Mouse (Mus musculus): Measurements from ENCODE around the gene Syde2. TPM values are rescaled to one million over a fixed set of nuclear protein-coding genes. Genes with fewer than 3 reads are reported as not detected.

The Syde2 gene
- total and polyA plus RNA-seq, 3 experiments: 0.10 to 0.30 TPM; not detected in 1

- in situ Hi-C loops (cut with MboI; ENCODE audit: low pct_ligation_motif_present, low pct_unique_long_range_greater_than_20kb, low sequenced_read_pairs) (no loop called here), dilution Hi-C loops (cut with MboI; ENCODE audit: extremely low pct_ligation_motif_present, extremely low pct_unique_long_range_greater_than_20kb, low sequenced_read_pairs) (no loop called here)
- no peaks in the 10 kb centered on the region for H3K9me3 ChIP-seq (replicated peaks; ENCODE audit: low read length)
- H3K79me2 ChIP-seq (replicated peaks; ENCODE audit: control insufficient read depth, extremely low read depth, insufficient read depth, poor library complexity, severe bottlenecking): no peaks in the 10 kb centered on the region
- no peak overlapping the region for H3K4me3 ChIP-seq (replicated peaks in 1 of 3; ENCODE audit: low read depth in 2 of 3, low read length in 2 of 3, poor library complexity in 1 of 3)
- no peak for TF ChIP-seq RCOR1 (conservative IDR thresholded peaks at IDR 0.05; ENCODE audit: low read depth, low read length)
- no peak for TF ChIP-seq USF1 (IDR thresholded peaks at IDR 0.05; ENCODE audit: low read depth, low read length)
- no peak for TF ChIP-seq ZC3H11A (IDR thresholded peaks at IDR 0.05; ENCODE audit: low read depth, low read length)
- no peak for TF ChIP-seq PAX5 (IDR thresholded peaks at IDR 0.05; ENCODE audit: low read length)
- no peak for TF ChIP-seq USF2 (conservative IDR thresholded peaks at IDR 0.05; ENCODE audit: low read depth, low read length)
- TF ChIP-seq SMC3 (IDR thresholded peaks at IDR 0.05; ENCODE audit: low read depth, low read length): no peak
- TF ChIP-seq JUND (conservative IDR thresholded peaks at IDR 0.05; ENCODE audit: low read depth, low read length): no peak
- no peak for TF ChIP-seq BHLHE40 (IDR thresholded peaks at IDR 0.05; ENCODE audit: low read depth, low read length)
- TF ChIP-seq TCF12 (IDR thresholded peaks at IDR 0.05; ENCODE audit: low read depth, low read length): no peak
- TF ChIP-seq POLR2AphosphoS2 (IDR thresholded peaks at IDR 0.05; ENCODE audit: low read depth, low read length): no peak
- TF ChIP-seq ELF1 (IDR thresholded peaks at IDR 0.05; ENCODE audit: low read depth, low read length): no peak
- no peak for TF ChIP-seq ZMIZ1 (IDR thresholded peaks at IDR 0.05; ENCODE audit: low read depth, low read length)
- no peak for TF ChIP-seq UBTF (IDR thresholded peaks at IDR 0.05; ENCODE audit: low read depth, low read length)
- TF ChIP-seq MAFK (IDR thresholded peaks at IDR 0.05; ENCODE audit: insufficient replicate concordance, low read length): no peak
- no peak for TF ChIP-seq IRF4 (IDR thresholded peaks at IDR 0.05; ENCODE audit: low read depth, low read length)
- TF ChIP-seq MEF2A (IDR thresholded peaks at IDR 0.05; ENCODE audit: borderline replicate concordance, low read depth, low read length): no peak
- TF ChIP-seq POLR2A (IDR thresholded peaks at IDR 0.05; ENCODE audit: low read depth, low read length): no peak
- TF ChIP-seq MXI1 (IDR thresholded peaks at IDR 0.05; ENCODE audit: low read depth, low read length): no peak
- no peak for DNase-seq (ENCODE audit: extremely low read depth)
- H3K27ac ChIP-seq (ENCODE audit: insufficient read depth, low read depth): no peak overlapping the region
- H3K36me3 ChIP-seq (replicated peaks in 1 of 2; ENCODE audit: control insufficient read depth in 1 of 2, insufficient read depth in 1 of 2, low read length in 1 of 2): peaks cover 3 to 9% of the 10 kb centered on the region in 2 experiments
- no peaks in the 10 kb centered on the region for H3K27me3 ChIP-seq (replicated peaks)
- H3K4me1 ChIP-seq (ENCODE audit: control insufficient read depth in 1 of 2, insufficient read depth in 2 of 2): peaks cover 3 to 27% of the 10 kb centered on the region in 2 experiments; a peak in 3 of 4 replicates
- no peak overlapping the region for H3K9ac ChIP-seq (ENCODE audit: insufficient read depth, low read depth)
- H3K4me2 ChIP-seq (ENCODE audit: insufficient read depth, low read depth, poor library complexity, severe bottlenecking): no peak overlapping the region
These were observed 36.9 kb upstream of the Syde2 start for GRCm38 (mm10) chr3:145950815-145951130.

- no peak overlapping the region for H3K4me3 ChIP-seq (replicated peaks in 1 of 3; ENCODE audit: low read depth in 2 of 3, low read length in 2 of 3, poor library complexity in 1 of 3)
- peaks cover under 1% of the 10 kb centered on the region for H3K9me3 ChIP-seq (replicated peaks; ENCODE audit: low read length)
- H3K9ac ChIP-seq (ENCODE audit: insufficient read depth, low read depth): no peak overlapping the region
- H3K27me3 ChIP-seq (replicated peaks): no peaks in the 10 kb centered on the region
- dilution Hi-C loops (cut with MboI; ENCODE audit: extremely low pct_ligation_motif_present, extremely low pct_unique_long_range_greater_than_20kb, low sequenced_read_pairs): no loop called here
- peak; percentile 65 for DNase-seq (ENCODE audit: extremely low read depth)
- H3K27ac ChIP-seq (ENCODE audit: insufficient read depth, low read depth): no peak overlapping the region
- peaks cover 0 to 20% of the 10 kb centered on the region in 2 experiments; a peak in 2 of 4 replicates for H3K4me1 ChIP-seq (ENCODE audit: control insufficient read depth in 1 of 2, insufficient read depth in 2 of 2)
- no peaks in the 10 kb centered on the region for H3K79me2 ChIP-seq (replicated peaks; ENCODE audit: control insufficient read depth, extremely low read depth, insufficient read depth, poor library complexity, severe bottlenecking)
- TF ChIP-seq RCOR1 (conservative IDR thresholded peaks at IDR 0.05; ENCODE audit: low read depth, low read length) (no peak), EP300 (IDR thresholded peaks at IDR 0.05; ENCODE audit: low read length) (no peak), ELF1 (IDR thresholded peaks at IDR 0.05; ENCODE audit: low read depth, low read length) (peak; percentile 64), ETS1 (conservative IDR thresholded peaks at IDR 0.05; ENCODE audit: low read depth, low read length) (0 out of 2 replicates have a peak, but pooled peaks have one; percentile 16), BHLHE40 (IDR thresholded peaks at IDR 0.05; ENCODE audit: low read depth, low read length) (peak; percentile 46), JUND (conservative IDR thresholded peaks at IDR 0.05; ENCODE audit: low read depth, low read length) (no peak)
- in situ Hi-C loops (cut with MboI; ENCODE audit: low pct_ligation_motif_present, low pct_unique_long_range_greater_than_20kb, low sequenced_read_pairs): no loop called here
- H3K36me3 ChIP-seq (replicated peaks in 1 of 2; ENCODE audit: control insufficient read depth in 1 of 2, insufficient read depth in 1 of 2, low read length in 1 of 2): peaks cover 0 to 3% of the 10 kb centered on the region in 2 experiments
- H3K4me2 ChIP-seq (ENCODE audit: insufficient read depth, low read depth, poor library complexity, severe bottlenecking): no peak overlapping the region
These were observed 36.1 kb upstream of the Syde2 start for GRCm38 (mm10) chr3:145951287-145952165.

Measured in CH12.LX (cell line).